Mouse (Mus musculus): Measurements from ENCODE around the gene Zfp995.
A peak's percentile ranks its signal among the peaks of the same experiment; 100 is the strongest.
"Not testable (repeated sequence)": the region's sequence is repeated elsewhere in the genome, so short reads cannot be mapped to it uniquely, and the experiment has no call there.

Gene Zfp995

GRCm38 (mm10) chr17:21909456-21910052 is at the start of gene Zfp995:
TSS of gene Zfp995 (minus strand) at chr17:21909926.
- peak; percentile 57 for DNase-seq

GRCm38 (mm10) chr17:21909039-21909438 is 687 bp downstream of the Zfp995 start:
- DNase-seq, result peak; percentile 1

- no peak for DNase-seq
Observed at GRCm38 (mm10) chr17:21871256-21871655, 38.5 kb downstream of the Zfp995 start.

- not testable (repeated sequence) for DNase-seq
Observed at GRCm38 (mm10) chr17:21846322-21846582, 63.5 kb downstream of the Zfp995 start.

GRCm38 (mm10) chr17:21845545-21846321 is 64.0 kb downstream of the Zfp995 start, which contains the start of gene Zfp820:
TSS of gene Zfp820 (minus strand) at chr17:21845772.
- DNase-seq, result peak; percentile 66

GRCm38 (mm10) chr17:21838510-21838909 is 71.2 kb downstream of the Zfp995 start:
- DNase-seq, result no peak

All from lung, postnatal 14 days (tissue).